Mouse (Mus musculus) spleen, adult 2 months (tissue): ENCODE measurements around the gene Tapbpl.

Experiments
- CTCF ChIP-seq: fragments of 200-500 bp; IDR thresholded peaks from 2 replicates; pipeline ENCODE4 v1.5.1; 2011; ENCODE audit warnings: mild to moderate bottlenecking, inconsistent platforms; ENCODE audit not compliant: insufficient read depth, insufficient read length, insufficient replicate concordance; ENCODE audit errors: extremely low read depth
- POLR2A ChIP-seq: fragments of 200-500 bp; IDR thresholded peaks from 2 replicates; pipeline ENCODE4 v1.6.1; 2011; ENCODE audit warnings: low read depth, low read length, inconsistent platforms

DNA sequence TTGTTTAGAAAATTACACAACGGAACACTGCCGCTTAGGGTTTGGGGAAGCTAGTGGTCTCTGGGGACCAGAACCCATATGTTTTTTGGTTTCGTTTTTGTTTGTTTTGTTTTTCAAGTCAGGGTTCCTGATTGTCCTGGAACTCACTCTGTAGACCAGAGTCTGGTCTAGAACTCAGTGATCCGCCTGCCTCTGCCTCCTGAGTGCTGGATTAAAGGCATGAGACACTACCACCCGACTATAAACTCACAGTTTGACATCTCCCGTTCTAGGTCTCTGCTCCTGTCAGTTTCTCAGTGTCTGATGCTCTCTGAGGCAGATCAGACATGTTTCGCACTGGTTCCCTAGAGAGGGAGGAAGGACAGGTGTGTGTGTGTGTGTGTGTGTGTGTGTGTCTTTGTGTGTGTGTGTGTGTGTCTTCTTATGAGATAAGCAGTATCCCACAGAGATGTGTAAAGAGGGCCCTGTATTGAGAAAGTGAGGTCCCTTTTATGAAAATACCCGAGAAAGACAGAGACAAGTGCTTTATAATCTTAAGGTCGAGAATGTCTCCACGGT, 40.6 kb upstream of the Tapbpl start:
- TF ChIP-seq POLR2A (no peak), CTCF (no peak)
